Mouse (Mus musculus): Measurements from ENCODE around the gene Hhipl1.

GRCm38 (mm10) chr12:108265831-108266619, 40.0 kb upstream of the Hhipl1 start:
- TF ChIP-seq CTCF (IDR thresholded peaks at IDR 0.05; ENCODE audit: borderline replicate concordance, extremely low read depth, insufficient read depth, insufficient read length): no peak
- no peak for TF ChIP-seq POLR2A (IDR thresholded peaks at IDR 0.05; ENCODE audit: borderline replicate concordance, extremely low read depth, insufficient read depth, insufficient read length, poor library complexity, severe bottlenecking)
